Mouse (Mus musculus): Measurements from ENCODE around the gene Cd59a. TPM values are rescaled to one million over a fixed set of nuclear protein-coding genes. Genes with fewer than 3 reads are reported as not detected.

Cd59a gene
- total RNA-seq, 1 experiment = 6.4 TPM

DNA sequence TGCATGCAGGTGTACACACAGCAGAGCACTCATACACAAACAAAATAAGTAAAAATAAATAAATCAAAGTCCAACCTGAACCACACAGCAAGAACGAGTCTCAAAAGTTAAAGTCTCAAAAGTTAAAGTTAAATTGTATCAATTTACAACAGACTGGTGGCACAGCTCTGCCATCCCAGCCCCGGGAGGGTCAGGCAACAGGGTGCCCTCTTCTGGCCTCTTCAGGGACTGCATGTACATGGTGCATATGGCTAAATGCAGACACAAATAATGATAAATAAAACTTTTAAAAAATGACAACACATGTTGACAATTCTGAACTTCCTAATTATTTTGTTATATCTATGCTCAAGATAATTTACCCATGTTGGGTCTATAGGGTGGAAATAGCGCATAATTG is 35.4 kb downstream of the Cd59a start:
- Histone ChIP-seq H3K9ac (ENCODE audit: insufficient read depth, low read depth, low read length, poor library complexity, severe bottlenecking) (no peak overlapping the region), H3K9me3 (ENCODE audit: control insufficient read depth, insufficient read depth, low read depth, low read length) (no peaks in the 10 kb centered on the region), H3K36me3 (ENCODE audit: control insufficient read depth, insufficient read depth, low read length, poor library complexity, severe bottlenecking) (no peaks in the 10 kb centered on the region), H3K4me1 (ENCODE audit: control insufficient read depth in 2 of 2, insufficient read depth in 2 of 2, low read length in 2 of 2, poor library complexity in 1 of 2) (0 out of 4 replicates have a peak, but pooled peaks cover 0 to 3% of the 10 kb centered on the region in 2 experiments), H3K27ac (ENCODE audit: insufficient read depth, low read depth, low read length, poor library complexity, severe bottlenecking) (no peak overlapping the region), H3K4me3 (ENCODE audit: insufficient read depth in 1 of 2, low read depth in 1 of 2, low read length in 2 of 2, poor library complexity in 1 of 2, severe bottlenecking in 1 of 2) (no peak overlapping the region)
- no peak for TF ChIP-seq CHD2 (IDR thresholded peaks at IDR 0.05; ENCODE audit: low read depth, low read length)
- TF ChIP-seq ZNF384 (IDR thresholded peaks at IDR 0.05; ENCODE audit: low read depth, low read length) = no peak
- no peak for TF ChIP-seq HCFC1 (IDR thresholded peaks at IDR 0.05; ENCODE audit: borderline replicate concordance, insufficient read depth, low read length)
- no peak for TF ChIP-seq MAFK (IDR thresholded peaks at IDR 0.05; ENCODE audit: insufficient read depth, low read depth, low read length)
- TF ChIP-seq ZC3H11A (IDR thresholded peaks at IDR 0.05; ENCODE audit: borderline replicate concordance, low read depth, low read length) = no peak
- in situ Hi-C loops (cut with MboI; ENCODE audit: low sequenced_read_pairs in 2 of 2, unreplicated experiment in 2 of 2) = loop anchor here (10.0 to 25.0 kb wide), 2 partner anchors 274 to 306 kb away; no protein-coding TSS in a partner anchor
- DNase-seq (ENCODE audit: low read depth, low spot score) = no peak

DNA sequence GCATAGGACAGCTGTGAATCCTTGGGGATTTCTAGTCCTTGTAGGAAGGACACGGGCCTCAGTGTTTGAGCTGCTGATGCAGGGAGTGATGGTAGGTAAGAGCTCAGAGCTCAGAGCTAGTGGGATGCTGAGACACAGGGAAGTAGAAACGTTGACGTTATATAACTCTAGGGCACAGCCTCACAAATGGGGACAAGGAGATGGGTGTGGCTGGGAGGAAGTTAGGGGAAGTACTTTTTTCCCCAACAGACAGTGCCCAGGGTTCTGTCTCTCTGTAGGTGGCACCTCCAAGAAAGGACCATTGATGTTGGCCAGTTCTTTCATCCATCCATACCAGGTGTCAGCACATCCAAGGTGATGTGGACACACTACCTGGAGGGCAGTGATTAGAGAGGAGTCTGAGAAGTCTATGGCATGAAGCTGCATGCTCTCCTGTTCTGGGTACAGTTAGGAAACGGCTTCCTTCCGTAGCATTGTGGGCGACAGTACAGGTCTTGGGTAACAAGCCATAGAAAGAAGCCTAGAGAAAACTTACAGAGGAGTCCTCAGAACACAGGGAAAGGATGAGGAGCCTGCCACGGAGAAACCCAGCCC is 36.8 kb downstream of the Cd59a start:
- Histone ChIP-seq H3K27ac (ENCODE audit: insufficient read depth, low read depth, low read length, poor library complexity, severe bottlenecking) (no peak overlapping the region), H3K36me3 (ENCODE audit: control insufficient read depth, insufficient read depth, low read length, poor library complexity, severe bottlenecking) (no peaks in the 10 kb centered on the region), H3K4me1 (ENCODE audit: control insufficient read depth in 2 of 2, insufficient read depth in 2 of 2, low read length in 2 of 2, poor library complexity in 1 of 2) (0 out of 4 replicates have a peak, but pooled peaks cover 0 to 3% of the 10 kb centered on the region in 2 experiments), H3K4me3 (ENCODE audit: insufficient read depth in 1 of 2, low read depth in 1 of 2, low read length in 2 of 2, poor library complexity in 1 of 2, severe bottlenecking in 1 of 2) (no peak overlapping the region), H3K9ac (ENCODE audit: insufficient read depth, low read depth, low read length, poor library complexity, severe bottlenecking) (no peak overlapping the region), H3K9me3 (ENCODE audit: control insufficient read depth, insufficient read depth, low read depth, low read length) (no peaks in the 10 kb centered on the region)
- no peak for DNase-seq (ENCODE audit: low read depth, low spot score)
- in situ Hi-C loops (cut with MboI; ENCODE audit: low sequenced_read_pairs in 2 of 2, unreplicated experiment in 2 of 2) = loop anchor here (10.0 to 25.0 kb wide), 2 partner anchors 272 to 305 kb away; no protein-coding TSS in a partner anchor
- no peak for TF ChIP-seq MAFK (IDR thresholded peaks at IDR 0.05; ENCODE audit: insufficient read depth, low read depth, low read length)
- no peak for TF ChIP-seq CHD2 (IDR thresholded peaks at IDR 0.05; ENCODE audit: low read depth, low read length)
- no peak for TF ChIP-seq HCFC1 (IDR thresholded peaks at IDR 0.05; ENCODE audit: borderline replicate concordance, insufficient read depth, low read length)
- TF ChIP-seq ZNF384 (IDR thresholded peaks at IDR 0.05; ENCODE audit: low read depth, low read length) = no peak
- no peak for TF ChIP-seq ZC3H11A (IDR thresholded peaks at IDR 0.05; ENCODE audit: borderline replicate concordance, low read depth, low read length)

DNA sequence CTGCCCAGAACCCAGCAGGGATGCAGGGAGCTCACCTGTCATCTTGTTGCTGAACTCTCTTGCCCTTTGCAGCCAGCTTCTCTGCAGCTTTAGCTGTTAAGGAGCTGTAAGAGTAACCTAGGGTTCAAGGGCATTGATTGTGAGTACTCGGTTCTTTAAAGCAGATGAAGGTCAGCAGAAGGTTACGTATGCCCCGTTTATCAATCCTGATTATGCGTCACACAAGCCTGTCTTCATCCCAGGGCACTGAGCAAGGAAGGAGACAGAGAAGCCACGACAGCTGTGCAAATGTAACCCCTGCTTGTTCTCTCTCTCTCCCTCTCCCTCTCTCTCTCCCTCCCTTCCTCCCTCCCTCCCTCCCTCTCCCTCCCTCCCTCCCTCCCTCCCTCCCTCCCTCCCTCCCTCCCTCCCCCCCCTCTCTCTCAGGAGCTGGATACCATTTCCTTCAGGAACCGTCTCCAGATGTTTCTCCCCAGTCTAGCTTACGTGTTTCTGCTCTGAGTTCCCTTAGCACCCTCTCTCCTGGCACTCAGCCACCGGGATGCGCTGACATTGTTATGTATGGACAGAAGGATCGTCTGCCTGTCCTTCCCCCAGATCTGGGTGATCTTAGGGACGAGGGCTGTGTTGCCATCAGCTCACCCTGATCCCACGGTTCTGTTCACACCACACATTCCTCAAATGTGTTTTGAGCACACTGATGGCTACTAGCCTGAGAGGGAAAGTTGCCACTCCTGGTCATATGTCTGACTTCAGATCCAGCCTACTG is 37.6 kb downstream of the Cd59a start:
- 0 out of 4 replicates have a peak, but pooled peaks cover 0 to 3% of the 10 kb centered on the region in 2 experiments for H3K4me1 ChIP-seq (ENCODE audit: control insufficient read depth in 2 of 2, insufficient read depth in 2 of 2, low read length in 2 of 2, poor library complexity in 1 of 2)
- no peaks in the 10 kb centered on the region for H3K36me3 ChIP-seq (ENCODE audit: control insufficient read depth, insufficient read depth, low read length, poor library complexity, severe bottlenecking)
- TF ChIP-seq ZC3H11A (IDR thresholded peaks at IDR 0.05; ENCODE audit: borderline replicate concordance, low read depth, low read length) (no peak), HCFC1 (IDR thresholded peaks at IDR 0.05; ENCODE audit: borderline replicate concordance, insufficient read depth, low read length) (no peak), MAFK (IDR thresholded peaks at IDR 0.05; ENCODE audit: insufficient read depth, low read depth, low read length) (no peak), CHD2 (IDR thresholded peaks at IDR 0.05; ENCODE audit: low read depth, low read length) (no peak)
- no peak for DNase-seq (ENCODE audit: low read depth, low spot score)
- H3K4me3 ChIP-seq (ENCODE audit: insufficient read depth in 1 of 2, low read depth in 1 of 2, low read length in 2 of 2, poor library complexity in 1 of 2, severe bottlenecking in 1 of 2) = no peak overlapping the region
- no peak overlapping the region for H3K9ac ChIP-seq (ENCODE audit: insufficient read depth, low read depth, low read length, poor library complexity, severe bottlenecking)
- no peak overlapping the region for H3K27ac ChIP-seq (ENCODE audit: insufficient read depth, low read depth, low read length, poor library complexity, severe bottlenecking)
- no peaks in the 10 kb centered on the region for H3K9me3 ChIP-seq (ENCODE audit: control insufficient read depth, insufficient read depth, low read depth, low read length)
- in situ Hi-C loops (cut with MboI; ENCODE audit: low sequenced_read_pairs in 2 of 2, unreplicated experiment in 2 of 2) = loop anchor here (10.0 to 25.0 kb wide), 2 partner anchors 272 to 304 kb away; no protein-coding TSS in a partner anchor

DNA sequence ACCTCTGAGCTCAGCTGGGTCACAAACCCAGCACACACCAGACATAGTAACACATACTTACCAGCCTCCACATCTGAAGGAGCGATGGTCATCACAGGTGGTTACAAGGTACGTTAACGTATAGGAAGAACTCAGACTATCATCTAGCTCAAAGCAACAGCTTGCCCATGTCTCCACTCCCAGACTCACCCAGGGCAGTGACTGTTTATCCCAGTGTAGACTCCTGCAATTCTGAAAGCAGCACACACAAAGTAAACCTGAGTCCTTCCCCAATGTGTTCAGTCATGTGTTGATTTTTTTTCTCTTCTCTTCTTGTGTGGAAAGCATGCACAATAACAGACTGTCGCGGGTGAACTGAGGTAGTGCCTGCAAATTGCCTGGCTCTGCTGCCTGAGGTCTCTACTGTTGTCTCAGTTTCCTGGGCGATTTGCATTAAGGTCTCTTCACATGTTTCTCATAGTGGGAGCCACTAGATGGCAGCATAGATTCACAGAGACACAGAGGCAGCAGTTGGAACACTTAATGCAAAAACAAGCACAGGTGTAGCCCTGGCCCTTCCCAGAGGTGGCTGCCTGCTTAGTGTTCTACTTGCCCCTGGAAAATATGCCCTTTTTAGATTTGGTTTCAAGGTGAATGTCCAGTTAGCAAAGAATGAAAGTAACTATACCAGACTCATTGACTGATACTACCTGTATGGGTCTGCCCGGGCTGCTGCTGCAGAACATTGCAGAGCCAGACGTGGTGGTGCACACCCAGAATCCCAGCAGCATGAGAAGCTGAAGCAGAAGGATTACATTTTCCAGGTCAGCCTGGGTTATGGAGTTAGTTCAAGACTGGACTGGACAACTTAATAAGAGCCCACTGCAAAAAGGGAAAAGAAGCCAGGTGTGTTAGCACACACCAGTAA is 38.8 kb downstream of the Cd59a start:
- TF ChIP-seq ZC3H11A (IDR thresholded peaks at IDR 0.05; ENCODE audit: borderline replicate concordance, low read depth, low read length) = peak; percentile 96
- TF ChIP-seq HCFC1 (IDR thresholded peaks at IDR 0.05; ENCODE audit: borderline replicate concordance, insufficient read depth, low read length) = no peak
- Histone ChIP-seq H3K36me3 (ENCODE audit: control insufficient read depth, insufficient read depth, low read length, poor library complexity, severe bottlenecking) (no peaks in the 10 kb centered on the region), H3K9ac (ENCODE audit: insufficient read depth, low read depth, low read length, poor library complexity, severe bottlenecking) (no peak overlapping the region), H3K27ac (ENCODE audit: insufficient read depth, low read depth, low read length, poor library complexity, severe bottlenecking) (no peak overlapping the region), H3K4me1 (ENCODE audit: control insufficient read depth in 2 of 2, insufficient read depth in 2 of 2, low read length in 2 of 2, poor library complexity in 1 of 2) (0 out of 4 replicates have a peak, but pooled peaks cover 0 to 3% of the 10 kb centered on the region in 2 experiments), H3K4me3 (ENCODE audit: insufficient read depth in 1 of 2, low read depth in 1 of 2, low read length in 2 of 2, poor library complexity in 1 of 2, severe bottlenecking in 1 of 2) (no peak overlapping the region), H3K9me3 (ENCODE audit: control insufficient read depth, insufficient read depth, low read depth, low read length) (no peaks in the 10 kb centered on the region)
- in situ Hi-C loops (cut with MboI; ENCODE audit: low sequenced_read_pairs in 2 of 2, unreplicated experiment in 2 of 2) = loop anchor here (10.0 to 25.0 kb wide), 2 partner anchors 270 to 303 kb away; no protein-coding TSS in a partner anchor
- peak; percentile 84 for DNase-seq (ENCODE audit: low read depth, low spot score)
